Mouse (Mus musculus): ENCODE data around the gene Pzp.

- no peak for TF ChIP-seq HCFC1 (IDR thresholded peaks at IDR 0.05; ENCODE audit: borderline replicate concordance, insufficient read depth, low read length)
- TF ChIP-seq MAFK (IDR thresholded peaks at IDR 0.05; ENCODE audit: insufficient read depth, low read depth, low read length), result no peak
- no peak for TF ChIP-seq CHD2 (IDR thresholded peaks at IDR 0.05; ENCODE audit: low read depth, low read length)
Observed at GRCm38 (mm10) chr6:128438871-128439341, 87.6 kb downstream of the Pzp start.

Data from ES-E14 (cell line).